Mouse (Mus musculus) adrenal gland, postnatal 14 days (tissue): ENCODE measurements around the gene Ints1. TPM values are rescaled to one million over a fixed set of nuclear protein-coding genes. Genes with fewer than 3 reads are reported as not detected.

Source experiments
- DNase-seq: peaks from one replicate; pipeline ENCODE4 v3.0.0; 2021; ENCODE audit warnings: mixed read lengths
- long read RNA-seq, 2 experiments: library from polyadenylated mRNA; stranded (forward); transcript quantifications; one replicate each; pipeline ENCODE4 v2.0.0; 2021
- total RNA-seq: library from RNA; stranded (reverse); gene quantifications from 2 replicates; pipeline ENCODE4 v1.2.3, GENCODE M21; 2021

Gene Ints1
- 46.7 and 48.2 TPM in 2 replicates for total RNA-seq
- long read RNA-seq, experiment 1, full-length matches to known transcripts = 5 of 18 reads
- long read RNA-seq, experiment 1, partial matches to known transcripts = 8 of 18 reads
- long read RNA-seq, experiment 1, other reads (novel, unspliced or antisense) = 5 of 18 reads
- long read RNA-seq, experiment 2, full-length matches to known transcripts = 5 of 23 reads
- long read RNA-seq, experiment 2, partial matches to known transcripts = 14 of 23 reads
- long read RNA-seq, experiment 2, other reads (novel, unspliced or antisense) = 4 of 23 reads

- peak; percentile 98 for DNase-seq
Observed at GRCm38 (mm10) chr5:139775216-139775926, at the start of gene Ints1. Gene Ints1, minus strand, starts transcription at chr5:139775674.

GRCm38 (mm10) chr5:139824531-139824930, 49.1 kb upstream of the Ints1 start:
- no peak for DNase-seq

- DNase-seq = no peak
Observed at GRCm38 (mm10) chr5:139821466-139822459, 46.3 kb upstream of the Ints1 start.

- DNase-seq = no peak
Observed at GRCm38 (mm10) chr5:139819538-139820181, 44.2 kb upstream of the Ints1 start, which contains the start of gene Tmem184a. Gene Tmem184a, minus strand, starts transcription at chr5:139819917.

- DNase-seq = peak; percentile 67
Observed at GRCm38 (mm10) chr5:139818801-139819200, 43.3 kb upstream of the Ints1 start.

GRCm38 (mm10) chr5:139818056-139818455, 42.6 kb upstream of the Ints1 start:
- DNase-seq = no peak

GRCm38 (mm10) chr5:139817292-139817691, 41.8 kb upstream of the Ints1 start:
- DNase-seq = no peak

- no peak for DNase-seq
Observed at GRCm38 (mm10) chr5:139816445-139816844, 41.0 kb upstream of the Ints1 start.

- peak; percentile 67 for DNase-seq
Observed at GRCm38 (mm10) chr5:139815964-139816363, 40.5 kb upstream of the Ints1 start.

GRCm38 (mm10) chr5:139813963-139814381, 38.5 kb upstream of the Ints1 start:
- DNase-seq = peak; percentile 64

GRCm38 (mm10) chr5:139813126-139813490, 37.6 kb upstream of the Ints1 start:
- no peak for DNase-seq

GRCm38 (mm10) chr5:139812398-139813125, 37.1 kb upstream of the Ints1 start:
- DNase-seq = no peak

- no peak for DNase-seq
Observed at GRCm38 (mm10) chr5:139811677-139812397, 36.4 kb upstream of the Ints1 start.

- DNase-seq = no peak
Observed at GRCm38 (mm10) chr5:139809397-139809796, 33.9 kb upstream of the Ints1 start.

GRCm38 (mm10) chr5:139805924-139806323, 30.4 kb upstream of the Ints1 start:
- DNase-seq = no peak

GRCm38 (mm10) chr5:139804573-139805111, 29.2 kb upstream of the Ints1 start:
- no peak for DNase-seq

GRCm38 (mm10) chr5:139804107-139804551, 28.7 kb upstream of the Ints1 start:
- DNase-seq = no peak

GRCm38 (mm10) chr5:139803601-139804102, 28.2 kb upstream of the Ints1 start:
- DNase-seq = peak; percentile 75

GRCm38 (mm10) chr5:139803165-139803564, 27.7 kb upstream of the Ints1 start:
- no peak for DNase-seq

GRCm38 (mm10) chr5:139801880-139802279, 26.4 kb upstream of the Ints1 start:
- no peak for DNase-seq
